Mouse (Mus musculus): ENCODE measurements around the gene Gm10282. TPM values are rescaled to one million over a fixed set of nuclear protein-coding genes. Genes with fewer than 3 reads are reported as not detected.

Gm10282 gene
- polyA plus RNA-seq, 1 experiment from 2014 or later = 14.8 TPM

- peak overlapping the region; percentile 91 for H3K27ac ChIP-seq
- peaks cover 26% of the 10 kb centered on the region for H3K4me1 ChIP-seq (replicated peaks)
- H3K4me3 ChIP-seq = no peak overlapping the region
- no peak overlapping the region for H3K9ac ChIP-seq
- no peaks in the 10 kb centered on the region for H3K27me3 ChIP-seq
- H3K36me3 ChIP-seq = no peaks in the 10 kb centered on the region
- 41% methylated on average over 3 of the region's 3 CpGs for WGBS
- ATAC-seq (replicated peaks; ENCODE audit: insufficient number of reproducible peaks, insufficient read depth, low FRiP score, low read depth) = no peak
- peak overlapping the region; percentile 28 for H3K4me2 ChIP-seq
- no peaks in the 10 kb centered on the region for H3K9me3 ChIP-seq (replicated peaks)
Measured at GRCm38 (mm10) chr8:72295125-72295524, 9.9 kb downstream of the Gm10282 start.

GRCm38 (mm10) chr8:72293309-72293708 lies 11.8 kb downstream of the Gm10282 start:
- H3K4me1 ChIP-seq (replicated peaks) = peaks cover 26% of the 10 kb centered on the region
- no peak overlapping the region for H3K27ac ChIP-seq
- no peaks in the 10 kb centered on the region for H3K36me3 ChIP-seq
- no peaks in the 10 kb centered on the region for H3K27me3 ChIP-seq
- ATAC-seq (replicated peaks; ENCODE audit: insufficient number of reproducible peaks, insufficient read depth, low FRiP score, low read depth) = no peak
- H3K9me3 ChIP-seq (replicated peaks) = no peaks in the 10 kb centered on the region
- H3K4me2 ChIP-seq = no peak overlapping the region
- H3K9ac ChIP-seq = no peak overlapping the region
- no peak overlapping the region for H3K4me3 ChIP-seq

GRCm38 (mm10) chr8:72291104-72291503 lies 14.0 kb downstream of the Gm10282 start:
- Histone ChIP-seq H3K9ac (no peak overlapping the region), H3K4me3 (no peak overlapping the region), H3K9me3 (replicated peaks) (no peaks in the 10 kb centered on the region), H3K36me3 (no peaks in the 10 kb centered on the region), H3K4me1 (replicated peaks) (peaks cover 20% of the 10 kb centered on the region), H3K4me2 (no peak overlapping the region), H3K27ac (no peak overlapping the region), H3K27me3 (no peaks in the 10 kb centered on the region)
- WGBS = 62% methylated on average over 2 of the region's 2 CpGs
- no peak for ATAC-seq (replicated peaks; ENCODE audit: insufficient number of reproducible peaks, insufficient read depth, low FRiP score, low read depth)

GRCm38 (mm10) chr8:72289051-72289450 lies 16.0 kb downstream of the Gm10282 start:
- Histone ChIP-seq H3K36me3 (no peaks in the 10 kb centered on the region), H3K27ac (no peak overlapping the region), H3K4me3 (no peak overlapping the region), H3K9ac (no peak overlapping the region), H3K27me3 (no peaks in the 10 kb centered on the region), H3K4me2 (no peak overlapping the region), H3K9me3 (replicated peaks) (no peaks in the 10 kb centered on the region), H3K4me1 (replicated peaks) (peaks cover under 1% of the 10 kb centered on the region; the same call in 1 of the 2 replicates)
- ATAC-seq (replicated peaks; ENCODE audit: insufficient number of reproducible peaks, insufficient read depth, low FRiP score, low read depth) = no peak

- no peak for ATAC-seq (replicated peaks; ENCODE audit: insufficient number of reproducible peaks, insufficient read depth, low FRiP score, low read depth)
- Histone ChIP-seq H3K4me3 (no peak overlapping the region), H3K27me3 (no peaks in the 10 kb centered on the region), H3K4me1 (replicated peaks) (peaks cover 9% of the 10 kb centered on the region), H3K4me2 (no peak overlapping the region), H3K27ac (no peak overlapping the region), H3K9me3 (replicated peaks) (no peaks in the 10 kb centered on the region), H3K9ac (no peak overlapping the region), H3K36me3 (no peaks in the 10 kb centered on the region)
- 58% methylated on average over 4 of the region's 4 CpGs for WGBS
Measured at GRCm38 (mm10) chr8:72285285-72285684, 19.8 kb downstream of the Gm10282 start.

GRCm38 (mm10) chr8:72281634-72282033 lies 23.4 kb downstream of the Gm10282 start:
- Histone ChIP-seq H3K4me1 (replicated peaks) (peaks cover 16% of the 10 kb centered on the region), H3K36me3 (no peaks in the 10 kb centered on the region), H3K4me3 (no peak overlapping the region), H3K27ac (peak overlapping the region; percentile 67), H3K4me2 (no peak overlapping the region), H3K27me3 (no peaks in the 10 kb centered on the region), H3K9me3 (replicated peaks) (no peaks in the 10 kb centered on the region), H3K9ac (no peak overlapping the region)
- WGBS = 18% methylated on average over 3 of the region's 3 CpGs
- ATAC-seq (replicated peaks; ENCODE audit: insufficient number of reproducible peaks, insufficient read depth, low FRiP score, low read depth) = peak; percentile 83

- Histone ChIP-seq H3K36me3 (no peaks in the 10 kb centered on the region), H3K4me3 (no peak overlapping the region), H3K4me2 (no peak overlapping the region), H3K27me3 (no peaks in the 10 kb centered on the region), H3K9ac (no peak overlapping the region), H3K4me1 (replicated peaks) (peaks cover 16% of the 10 kb centered on the region), H3K27ac (no peak overlapping the region), H3K9me3 (replicated peaks) (no peaks in the 10 kb centered on the region)
- ATAC-seq (replicated peaks; ENCODE audit: insufficient number of reproducible peaks, insufficient read depth, low FRiP score, low read depth) = no peak
- WGBS = 75% methylated on average over 7 of the region's 7 CpGs
Measured at GRCm38 (mm10) chr8:72279151-72279550, 25.9 kb downstream of the Gm10282 start.

GRCm38 (mm10) chr8:72277244-72277643 lies 27.8 kb downstream of the Gm10282 start:
- Histone ChIP-seq H3K36me3 (no peaks in the 10 kb centered on the region), H3K27ac (no peak overlapping the region), H3K9ac (no peak overlapping the region), H3K4me1 (replicated peaks) (peaks cover 16% of the 10 kb centered on the region), H3K27me3 (no peaks in the 10 kb centered on the region), H3K4me3 (no peak overlapping the region), H3K9me3 (replicated peaks) (no peaks in the 10 kb centered on the region), H3K4me2 (no peak overlapping the region)
- WGBS = 43% methylated on average over 3 of the region's 3 CpGs
- ATAC-seq (replicated peaks; ENCODE audit: insufficient number of reproducible peaks, insufficient read depth, low FRiP score, low read depth) = no peak

- H3K36me3 ChIP-seq = no peaks in the 10 kb centered on the region
- H3K4me3 ChIP-seq = no peak overlapping the region
- no peaks in the 10 kb centered on the region for H3K27me3 ChIP-seq
- H3K4me2 ChIP-seq = no peak overlapping the region
- peaks cover 8% of the 10 kb centered on the region for H3K4me1 ChIP-seq (replicated peaks)
- H3K27ac ChIP-seq = no peak overlapping the region
- 61% methylated on average over 5 of the region's 5 CpGs for WGBS
- ATAC-seq (replicated peaks; ENCODE audit: insufficient number of reproducible peaks, insufficient read depth, low FRiP score, low read depth) = no peak
- H3K9me3 ChIP-seq (replicated peaks) = no peaks in the 10 kb centered on the region
- H3K9ac ChIP-seq = no peak overlapping the region
Measured at GRCm38 (mm10) chr8:72273807-72274206, 31.3 kb downstream of the Gm10282 start.

GRCm38 (mm10) chr8:72273111-72273770 lies 31.8 kb downstream of the Gm10282 start:
- 75% methylated on average over 1 of the region's 1 CpGs for WGBS
- Histone ChIP-seq H3K4me1 (replicated peaks) (peaks cover 13% of the 10 kb centered on the region), H3K4me3 (no peak overlapping the region), H3K4me2 (no peak overlapping the region), H3K9me3 (replicated peaks) (no peaks in the 10 kb centered on the region), H3K9ac (no peak overlapping the region), H3K27ac (no peak overlapping the region), H3K27me3 (no peaks in the 10 kb centered on the region), H3K36me3 (no peaks in the 10 kb centered on the region)
- ATAC-seq (replicated peaks; ENCODE audit: insufficient number of reproducible peaks, insufficient read depth, low FRiP score, low read depth) = no peak

- no peak overlapping the region for H3K4me2 ChIP-seq
- WGBS = 23% methylated on average over 3 of the region's 3 CpGs
- no peak; the same call in 1 of the 2 replicates for ATAC-seq (replicated peaks; ENCODE audit: insufficient number of reproducible peaks, insufficient read depth, low FRiP score, low read depth)
Measured at GRCm38 (mm10) chr8:72272361-72272760, 32.7 kb downstream of the Gm10282 start.

GRCm38 (mm10) chr8:72271691-72272090 lies 33.4 kb downstream of the Gm10282 start:
- Histone ChIP-seq H3K4me1 (replicated peaks) (peaks cover 11% of the 10 kb centered on the region), H3K9ac (no peak overlapping the region), H3K36me3 (no peaks in the 10 kb centered on the region), H3K27me3 (no peaks in the 10 kb centered on the region), H3K4me3 (no peak overlapping the region), H3K4me2 (no peak overlapping the region), H3K27ac (no peak overlapping the region), H3K9me3 (replicated peaks) (no peaks in the 10 kb centered on the region)
- WGBS = 61% methylated on average over 3 of the region's 3 CpGs
- no peak for ATAC-seq (replicated peaks; ENCODE audit: insufficient number of reproducible peaks, insufficient read depth, low FRiP score, low read depth)

More at GRCm38 (mm10) chr8:72272361-72272760, 32.7 kb downstream of the Gm10282 start:
- no peaks in the 10 kb centered on the region for H3K36me3 ChIP-seq
- no peaks in the 10 kb centered on the region for H3K27me3 ChIP-seq
- no peak overlapping the region for H3K4me3 ChIP-seq
- H3K27ac ChIP-seq = no peak overlapping the region
- no peak overlapping the region for H3K9ac ChIP-seq
- H3K9me3 ChIP-seq (replicated peaks) = no peaks in the 10 kb centered on the region
- H3K4me1 ChIP-seq (replicated peaks) = peaks cover 13% of the 10 kb centered on the region
